Mouse (Mus musculus): ENCODE measurements around the gene Acox1.

DNA sequence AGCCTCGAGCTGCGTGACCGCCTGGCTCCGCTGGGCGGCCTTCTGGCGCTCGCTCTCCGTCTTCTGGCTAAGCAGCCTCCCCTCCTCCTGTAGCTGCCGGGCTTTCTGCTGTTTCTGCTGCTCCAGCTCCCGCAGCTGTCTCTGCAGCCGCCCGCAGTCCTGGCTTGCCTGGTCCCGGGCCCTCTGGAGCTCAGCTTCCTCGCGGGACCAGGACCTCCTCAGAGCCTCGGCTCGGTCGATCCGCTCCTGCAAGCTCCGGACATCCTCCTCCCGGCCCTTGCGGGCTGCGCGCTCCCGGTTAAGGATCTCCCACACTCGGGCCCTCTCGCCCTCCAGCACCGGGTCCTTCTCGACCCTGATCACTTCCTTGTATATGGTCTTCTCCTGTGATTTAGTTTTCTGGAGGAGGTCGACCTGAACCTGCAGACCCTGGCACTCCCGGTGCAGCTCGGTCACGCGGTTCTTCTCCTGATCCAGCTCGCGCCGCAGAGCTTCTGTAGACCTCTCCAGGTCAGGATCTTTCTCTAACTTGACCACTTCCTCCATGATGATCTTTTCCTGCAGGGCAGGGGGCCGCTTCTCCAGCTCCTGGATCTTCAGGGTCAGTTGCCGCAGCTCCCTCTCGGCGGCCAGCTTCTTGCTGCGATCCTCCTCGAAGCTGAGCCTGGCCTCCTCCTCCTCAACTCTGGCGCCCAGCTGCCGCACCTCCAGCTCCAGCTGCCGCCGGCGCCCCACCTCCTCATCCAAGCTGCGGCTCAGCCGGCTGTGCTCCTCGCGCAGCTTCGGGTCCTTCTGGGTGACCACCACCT, 23.3 kb upstream of the Acox1 start:
- no peak for TF ChIP-seq CTCF (IDR thresholded peaks at IDR 0.05; ENCODE audit: low read depth)
- no peak for TF ChIP-seq EP300 (IDR thresholded peaks at IDR 0.05; ENCODE audit: low read depth)
